Mouse (Mus musculus): ENCODE results near the gene Efcab6. TPM values are rescaled to one million over a fixed set of nuclear protein-coding genes. Genes with fewer than 3 reads are reported as not detected.
A peak's percentile ranks its signal among the peaks of the same experiment; 100 is the strongest.

The Efcab6 gene
- total RNA-seq, 4 experiments from 2014 or later, result 9.2 to 16.2 (median 14.2) TPM

DNA sequence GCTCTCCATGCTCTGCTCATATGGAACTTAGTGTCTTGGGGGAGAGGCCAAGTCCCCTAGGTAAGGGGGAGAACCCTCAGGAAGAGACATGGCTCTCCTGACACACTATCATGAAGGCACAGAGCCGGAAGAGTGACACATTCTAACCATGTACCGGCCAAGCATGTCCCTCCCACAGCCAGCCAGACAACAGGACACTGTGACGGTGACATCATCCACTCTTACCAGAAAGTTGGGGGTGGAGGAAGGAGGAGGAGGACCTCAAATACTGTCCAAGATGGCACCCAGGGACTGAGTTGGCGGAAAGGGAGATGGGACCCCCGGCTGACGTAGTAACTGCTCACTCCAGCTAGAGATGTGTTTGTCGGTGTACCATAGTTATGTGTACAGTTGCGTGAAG, 181.4 kb downstream of the Efcab6 start:
- no peak for DNase-seq (ENCODE audit: low spot score in 2 of 2)

DNA sequence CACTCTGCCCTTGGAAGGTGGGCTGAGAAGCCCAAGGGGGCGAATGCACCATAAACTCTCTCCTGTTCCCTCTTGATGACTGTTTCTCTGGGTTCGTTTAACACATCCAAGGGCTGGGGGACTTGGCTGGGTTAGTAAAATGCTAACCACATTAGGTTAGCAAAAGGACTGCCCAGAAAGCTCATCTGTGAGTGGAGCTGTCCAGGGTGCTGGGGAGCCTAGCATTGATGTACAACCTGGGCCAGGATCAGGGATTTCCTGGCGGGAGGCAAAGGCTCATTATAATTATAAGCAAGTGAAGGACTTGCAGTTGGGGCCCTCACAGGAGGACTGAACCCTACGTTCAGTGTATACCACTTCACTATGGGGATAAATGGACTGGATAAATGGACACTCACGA, 185.3 kb downstream of the Efcab6 start:
- no peak for DNase-seq (ENCODE audit: low spot score in 2 of 2)

DNA sequence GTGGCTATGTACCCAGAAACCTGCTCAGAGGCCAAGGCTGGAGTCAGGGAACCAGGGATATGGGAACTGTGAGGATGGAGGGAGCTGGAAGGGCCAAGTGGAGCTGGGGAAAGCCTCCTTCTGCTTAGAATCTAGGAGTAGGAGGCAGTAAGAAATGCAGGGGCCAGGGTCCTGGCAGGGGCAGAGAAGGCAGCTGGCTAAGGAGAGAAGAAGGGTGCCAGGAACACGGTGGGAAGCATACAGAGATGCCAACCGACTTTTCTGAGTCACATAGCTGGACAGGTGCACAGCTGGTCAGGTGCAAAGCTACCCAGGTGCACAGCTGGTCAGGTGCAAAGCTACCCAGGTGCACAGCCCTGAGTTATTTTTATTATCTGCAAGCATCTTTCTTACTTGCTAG, 187.3 kb downstream of the Efcab6 start:
- DNase-seq (ENCODE audit: low spot score in 2 of 2), result no peak

DNA sequence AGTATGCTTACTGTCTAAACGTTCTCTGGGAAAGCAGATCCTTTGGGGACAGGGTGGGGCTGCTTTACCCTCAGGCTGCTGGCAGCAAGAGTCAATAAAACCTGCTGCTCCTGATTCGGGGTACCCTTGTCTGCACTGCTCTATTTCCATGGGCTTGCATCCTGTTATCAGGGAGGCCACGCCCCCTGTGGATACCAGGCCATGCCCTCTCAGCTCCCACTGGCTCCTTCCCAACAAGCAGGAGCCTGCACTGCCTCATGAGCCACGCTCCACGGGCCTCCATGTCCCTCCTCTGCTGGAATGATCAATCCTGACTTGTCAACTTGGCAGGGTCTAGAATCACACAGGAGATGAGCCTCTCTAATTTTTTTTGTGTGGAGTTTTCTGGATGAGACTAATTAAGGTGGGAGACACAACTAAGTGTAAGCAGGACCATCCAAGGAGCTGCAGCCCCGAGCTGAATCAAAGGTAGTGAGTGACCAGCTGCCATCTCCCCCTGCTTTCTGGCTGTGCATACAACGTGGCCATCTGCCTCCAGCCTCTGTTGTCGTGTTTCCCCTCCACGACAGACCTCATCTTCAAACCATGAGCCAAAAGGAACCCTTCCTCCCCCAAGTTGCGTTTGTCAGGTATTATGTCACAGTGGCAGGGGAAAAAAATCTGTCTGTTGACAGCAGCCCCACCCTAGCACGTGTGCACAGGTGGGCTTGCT, 187.9 kb downstream of the Efcab6 start:
- no peak for DNase-seq (ENCODE audit: low spot score in 2 of 2)

DNA sequence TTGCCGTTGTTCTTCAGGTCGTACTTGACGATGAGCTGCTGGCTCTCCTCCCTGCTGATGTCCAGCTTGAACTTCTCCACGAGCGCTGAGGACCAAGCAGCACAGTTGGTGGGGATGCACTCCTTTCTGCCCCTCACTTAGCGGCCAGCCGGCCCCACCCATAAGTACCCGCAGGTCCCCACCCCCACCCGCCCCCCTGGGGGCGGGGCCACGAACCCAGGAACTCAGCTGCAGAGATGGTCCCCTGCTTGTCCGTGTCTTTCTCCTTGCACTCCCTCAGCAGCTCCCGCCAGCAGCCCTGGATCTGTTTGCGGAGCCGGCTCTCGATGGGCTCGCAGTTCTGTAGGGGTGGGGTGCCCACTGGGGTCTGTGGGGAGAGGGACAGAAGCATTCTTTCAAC, 194.2 kb downstream of the Efcab6 start:
- DNase-seq (ENCODE audit: low spot score in 2 of 2), result no peak

DNA sequence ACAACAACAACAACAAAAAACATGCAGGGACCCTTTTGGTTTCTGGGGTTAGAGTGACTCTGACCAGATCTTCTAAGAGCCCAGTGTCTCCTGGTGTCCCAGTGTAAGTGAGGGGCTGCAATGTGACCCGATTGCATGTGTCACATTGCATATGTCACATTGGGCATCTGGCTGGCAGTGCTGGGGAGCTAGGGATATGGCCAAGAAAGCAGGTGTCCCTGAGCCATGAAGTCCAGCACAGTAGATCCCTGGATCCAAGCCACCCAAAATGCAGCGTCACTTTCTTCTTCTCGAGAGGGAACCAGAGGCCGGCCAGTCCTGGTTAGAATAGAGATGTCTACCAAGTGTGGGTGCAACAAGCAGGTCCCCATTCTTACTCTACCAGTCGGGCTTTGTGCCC, 199.6 kb downstream of the Efcab6 start:
- DNase-seq (ENCODE audit: low spot score in 2 of 2), result no peak

DNA sequence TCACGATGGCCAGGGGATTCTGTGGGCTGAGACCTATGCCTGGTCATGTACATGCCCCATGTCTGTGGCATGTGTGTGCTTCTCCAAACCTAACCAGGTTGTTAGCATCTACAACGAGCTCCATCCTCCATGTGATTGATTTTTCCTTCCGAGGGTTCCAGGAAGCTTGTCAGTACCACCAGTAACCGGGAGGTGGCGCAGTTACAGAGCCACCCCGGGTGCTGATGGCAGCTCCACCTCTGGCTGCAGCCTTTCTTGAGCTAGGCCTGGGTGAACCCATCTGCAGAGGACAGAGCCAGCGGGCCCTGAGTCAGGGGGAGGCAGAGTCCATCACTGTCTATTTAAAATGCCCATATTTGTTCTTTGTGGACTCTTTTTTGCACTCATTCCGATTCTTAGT, 208.1 kb downstream of the Efcab6 start:
- DNase-seq (ENCODE audit: low spot score in 2 of 2), result peak in 1 of 2 experiments; percentile 82

DNA sequence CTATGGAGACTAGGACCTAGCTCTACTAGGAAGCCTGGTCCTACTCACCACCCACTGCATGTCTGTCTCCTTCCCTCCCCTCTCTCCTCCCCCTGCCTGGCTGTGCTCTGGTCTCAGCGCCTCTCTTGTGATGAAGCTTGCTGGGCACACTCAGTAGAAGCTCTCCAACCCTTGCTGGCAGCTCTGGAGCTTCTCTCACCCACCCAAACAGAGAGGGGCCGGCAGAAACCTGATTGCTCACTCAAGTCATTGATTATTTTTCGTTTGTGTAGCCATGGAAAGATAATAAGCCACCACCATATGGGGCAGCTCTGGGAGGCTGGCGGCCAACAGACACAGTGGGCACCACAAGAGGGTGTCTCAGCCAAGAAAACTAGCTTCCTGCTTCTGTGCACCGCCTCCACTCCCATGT, 211.8 kb downstream of the Efcab6 start:
- peak in 1 of 2 experiments; percentile 73 for DNase-seq (ENCODE audit: low spot score in 2 of 2)

DNA sequence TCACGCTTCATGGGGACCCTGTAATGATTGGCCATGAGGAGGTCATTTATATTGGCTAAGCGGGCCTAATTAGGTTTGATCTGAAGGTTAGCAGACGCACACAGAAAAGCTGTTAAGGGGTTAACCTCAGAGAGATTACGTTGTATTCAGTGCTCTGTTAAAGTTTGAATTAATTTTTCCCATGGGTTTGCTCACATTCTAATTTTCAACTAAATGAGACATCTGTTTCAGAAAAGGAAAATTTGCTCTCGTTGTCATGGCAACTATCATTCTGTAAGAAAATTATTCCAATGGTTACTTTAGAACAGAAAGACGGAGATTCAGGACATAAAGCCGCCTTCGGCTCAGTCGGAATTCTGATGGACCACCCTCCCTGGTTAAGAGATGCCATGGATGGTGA, 217.0 kb downstream of the Efcab6 start:
- no peak for DNase-seq (ENCODE audit: low spot score in 2 of 2)

DNA sequence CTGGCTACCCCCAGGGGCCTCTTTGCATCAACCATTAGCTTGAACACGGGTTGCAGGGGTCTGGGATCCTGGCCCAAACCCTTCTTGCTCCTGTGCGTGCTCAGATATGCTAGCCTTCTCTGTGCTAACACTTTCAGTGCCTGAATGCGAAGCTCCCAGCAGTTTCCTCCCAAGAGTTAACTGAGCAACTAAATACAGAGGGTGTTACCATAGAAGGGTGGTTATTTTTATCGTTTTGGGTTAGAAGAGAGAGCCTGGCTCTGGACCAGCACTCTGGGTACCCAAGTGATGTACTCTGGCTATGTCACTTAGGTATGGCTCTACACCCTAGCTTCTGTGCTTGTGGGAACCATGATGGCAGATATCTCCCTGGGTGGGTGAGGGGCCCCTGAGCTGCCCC, 217.7 kb downstream of the Efcab6 start:
- no peak for DNase-seq (ENCODE audit: low spot score in 2 of 2)

DNA sequence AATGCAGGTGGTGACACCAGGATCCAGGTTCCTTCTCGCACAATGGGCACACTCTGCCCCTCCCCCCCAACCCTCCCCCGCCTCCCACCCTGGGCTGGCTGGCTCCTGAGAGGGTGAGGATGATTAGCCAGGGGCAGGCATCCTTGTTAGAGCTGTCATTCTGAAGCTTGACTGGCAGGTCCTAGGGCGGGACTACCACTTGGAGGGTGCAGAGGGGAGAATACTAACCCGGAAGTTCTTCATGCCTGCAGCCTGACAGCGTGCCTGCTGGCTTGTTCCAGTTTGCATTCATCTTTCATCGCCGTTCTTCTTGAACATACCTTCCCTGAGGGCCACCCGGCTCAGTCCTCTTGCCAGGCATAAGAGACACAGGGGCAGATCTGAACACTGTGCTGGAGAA, 218.6 kb downstream of the Efcab6 start:
- no peak for DNase-seq (ENCODE audit: low spot score in 2 of 2)

DNA sequence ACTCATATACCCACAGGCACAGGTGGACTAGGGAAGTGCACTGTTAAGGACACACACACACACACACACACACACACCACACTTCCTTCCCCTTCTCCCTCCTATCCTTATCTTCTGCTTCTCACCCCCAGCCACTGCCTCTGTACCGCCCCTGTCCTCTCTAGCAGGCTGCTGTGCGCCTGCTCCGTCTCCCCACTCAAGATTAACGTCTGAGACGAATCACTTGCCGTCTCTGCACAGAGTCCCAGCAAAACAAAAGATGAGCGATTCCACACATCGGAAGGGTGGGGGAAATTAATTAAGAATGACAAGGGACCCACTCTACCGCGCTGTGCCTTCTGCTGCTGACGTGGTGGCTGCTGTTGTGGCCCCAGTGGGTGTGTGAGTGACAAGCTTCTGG, 219.4 kb downstream of the Efcab6 start:
- no peak for DNase-seq (ENCODE audit: low spot score in 2 of 2)

DNA sequence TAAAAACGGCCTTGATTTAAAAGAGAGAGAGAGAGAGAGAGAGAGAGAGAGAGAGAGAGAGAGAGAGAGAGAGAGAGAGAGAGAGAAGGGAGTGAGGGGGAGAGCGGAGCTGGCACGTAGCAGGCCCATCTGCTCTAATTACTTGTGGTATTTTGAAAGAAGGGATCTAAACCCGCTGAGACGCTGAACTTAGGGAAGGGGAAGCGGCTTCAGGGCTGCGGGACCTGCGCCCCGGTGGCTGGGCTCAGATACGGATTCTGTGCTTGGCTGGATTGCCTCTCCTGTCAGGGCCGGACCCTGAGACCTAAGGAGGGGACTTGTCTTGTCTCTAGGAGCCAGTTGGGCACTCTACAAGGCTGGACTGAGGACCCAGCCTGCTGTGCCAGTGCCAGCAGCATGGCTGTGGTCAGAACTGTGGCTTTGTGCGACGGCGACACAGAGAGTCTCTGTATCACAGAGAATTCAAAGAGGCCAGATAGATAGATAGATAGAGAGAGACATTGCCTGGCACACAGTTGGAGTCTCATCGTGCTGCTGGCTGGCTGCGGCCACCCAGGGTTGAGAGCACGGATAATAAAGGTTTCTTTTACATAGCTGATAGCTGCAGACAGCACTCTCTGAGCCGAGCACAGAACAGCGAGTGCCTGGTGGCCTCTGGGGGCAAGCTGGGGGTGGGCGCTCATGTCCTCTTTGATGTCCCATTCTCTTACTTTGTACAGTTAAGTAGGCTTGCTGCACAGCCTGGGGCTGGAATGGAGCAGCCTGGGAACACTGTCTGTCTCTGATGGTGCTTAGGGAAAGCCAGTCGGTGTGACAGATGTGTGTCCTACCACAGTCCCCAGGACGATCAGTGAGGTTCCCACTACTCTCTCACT, 222.0 kb downstream of the Efcab6 start:
- no peak for DNase-seq (ENCODE audit: low spot score in 2 of 2)

DNA sequence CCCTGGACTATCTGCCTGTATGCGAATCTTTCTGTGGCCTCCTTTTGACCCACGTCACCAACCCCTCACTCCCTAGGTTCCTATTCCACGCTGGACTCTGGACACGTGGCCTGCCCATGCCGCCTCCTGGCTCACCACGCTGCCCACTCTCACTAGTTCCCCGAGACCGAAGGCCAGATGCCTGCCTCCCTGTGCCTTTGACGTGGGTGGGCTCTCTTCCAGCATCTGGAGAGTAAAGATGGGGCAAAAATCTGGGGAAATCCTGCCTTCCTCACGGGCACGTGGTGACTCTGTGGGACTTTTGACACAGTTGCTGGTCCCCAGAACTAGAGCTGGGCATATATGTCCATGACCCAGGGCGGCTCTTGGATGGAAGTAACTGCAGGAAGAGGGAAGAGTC, 222.8 kb downstream of the Efcab6 start:
- no peak for DNase-seq (ENCODE audit: low spot score in 2 of 2)

DNA sequence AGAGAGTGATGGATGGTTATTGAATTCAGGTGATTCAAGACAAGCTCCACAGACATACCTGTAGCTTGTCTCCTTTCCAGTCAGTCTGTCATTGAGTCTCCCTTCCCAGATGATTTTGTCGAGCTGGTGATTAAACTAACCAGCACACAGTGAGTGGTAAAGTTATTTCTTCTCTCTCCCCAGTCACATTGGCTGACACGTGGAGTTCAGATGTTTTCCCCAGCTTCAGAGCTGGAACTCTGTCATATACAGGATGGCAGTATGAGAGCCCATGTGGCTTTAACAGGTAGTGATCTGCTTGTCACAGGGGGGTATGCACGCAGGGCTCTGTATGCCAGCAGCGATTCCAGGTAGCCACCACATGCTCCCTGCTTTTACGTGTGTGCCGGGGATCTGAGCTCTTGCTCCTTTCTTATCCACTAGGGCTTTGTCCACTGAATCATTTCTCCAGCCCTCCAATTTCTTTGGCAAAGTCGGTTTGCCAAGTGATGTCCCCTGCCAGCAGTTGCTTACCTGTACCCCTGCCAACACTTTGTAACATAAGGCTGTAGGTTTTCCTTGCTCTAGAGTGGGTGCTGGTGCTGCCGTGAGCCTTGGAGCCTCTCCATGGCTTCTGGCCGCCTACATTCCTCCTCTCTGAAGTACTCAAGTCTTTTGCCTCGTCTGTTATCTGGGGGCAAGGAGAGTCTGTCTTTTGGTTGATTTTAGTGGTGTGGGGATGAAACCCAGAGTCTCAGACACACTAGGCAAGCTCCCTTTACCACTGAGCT, 224.0 kb downstream of the Efcab6 start:
- peak in 1 of 2 experiments; percentile 81 for DNase-seq (ENCODE audit: low spot score in 2 of 2)

DNA sequence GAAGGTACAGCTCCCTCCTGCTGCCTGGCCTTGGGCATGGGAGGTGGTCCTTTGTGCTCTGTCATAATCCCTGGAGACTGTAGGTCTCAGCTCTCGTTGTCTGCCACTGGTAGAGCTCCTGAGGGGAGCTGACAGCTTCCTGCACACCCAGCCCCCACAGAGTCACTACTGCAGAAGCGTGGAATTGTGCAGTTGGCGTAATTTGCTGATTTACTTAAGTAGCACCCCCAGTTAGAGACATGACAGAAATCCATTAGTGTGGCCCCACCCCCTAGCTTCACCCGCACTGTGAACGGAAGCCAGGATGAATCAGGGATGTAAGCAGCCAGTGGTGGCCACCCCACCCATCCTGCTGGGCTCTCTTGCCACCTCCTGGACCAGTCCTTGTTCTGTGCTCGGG, 232.9 kb downstream of the Efcab6 start:
- no peak for DNase-seq (ENCODE audit: low spot score in 2 of 2)

DNA sequence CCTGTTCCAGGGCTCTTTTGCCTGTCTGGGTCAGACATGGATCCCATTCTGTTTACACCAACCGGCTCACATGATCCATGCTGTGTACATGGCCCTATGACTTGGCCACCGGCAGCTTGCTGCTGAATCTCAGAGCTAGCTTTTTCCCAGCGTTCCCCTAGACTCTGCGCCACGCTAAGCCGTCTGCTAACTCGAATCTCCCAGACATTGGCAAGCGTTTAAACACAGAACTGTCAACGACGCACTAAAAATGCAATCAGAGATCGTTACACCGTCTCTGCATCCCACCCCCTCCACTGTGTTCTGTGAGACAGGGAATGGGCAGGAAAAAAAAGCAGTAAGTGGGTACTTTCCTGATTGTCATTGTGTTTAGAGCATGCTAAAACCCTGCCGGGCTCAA, 236.0 kb downstream of the Efcab6 start:
- no peak for DNase-seq (ENCODE audit: low spot score in 2 of 2)

DNA sequence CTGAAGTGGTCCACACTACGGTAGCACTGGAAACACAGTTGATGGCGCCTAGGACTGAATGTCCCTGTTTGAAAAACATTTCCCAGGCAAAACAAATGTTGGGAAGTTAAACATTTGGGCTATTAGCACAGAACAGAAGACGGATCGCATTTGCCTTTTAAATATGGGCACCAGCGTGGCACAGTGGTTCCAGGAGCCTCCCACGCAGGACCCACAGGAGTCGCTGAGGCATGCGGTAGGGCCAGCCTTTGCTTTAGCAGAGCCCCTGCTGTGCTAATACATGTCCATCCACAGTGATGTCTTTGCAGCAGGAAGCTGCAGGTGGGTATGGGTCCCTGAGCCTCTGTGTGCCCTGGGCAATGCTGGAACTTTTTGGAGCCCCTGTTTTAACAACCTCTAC, 237.2 kb downstream of the Efcab6 start:
- no peak for DNase-seq (ENCODE audit: low spot score in 2 of 2)

All from left cerebral cortex, adult 8-10 months (tissue).